Mouse (Mus musculus) myocyte (in vitro differentiated cells): Measurements from ENCODE around the gene Dync1h1. TPM values are rescaled to one million over a fixed set of nuclear protein-coding genes. Genes with fewer than 3 reads are reported as not detected.

Source experiments
- H3K27me3 ChIP-seq: one replicate; pipeline ENCODE4 v1.6.1; 2011; ENCODE audit not compliant: control insufficient read depth, insufficient read depth, insufficient read length
- H3K36me3 ChIP-seq: one replicate; pipeline ENCODE4 v1.6.1; 2011; ENCODE audit not compliant: control insufficient read depth, insufficient read depth
- H3K4me2 ChIP-seq: one replicate; pipeline ENCODE4 v1.6.1; 2011; ENCODE audit warnings: low read depth, control low read depth
- H3K4me3 ChIP-seq: one replicate; pipeline ENCODE4 v1.5.1; 2011; ENCODE audit warnings: mild to moderate bottlenecking, control low read depth, moderate library complexity
- H3K79me2 ChIP-seq: one replicate; pipeline ENCODE4 v1.6.1; 2011; ENCODE audit not compliant: control insufficient read depth, insufficient read depth
- H3ac ChIP-seq: one replicate; pipeline ENCODE4 v1.6.1; 2011; ENCODE audit not compliant: control insufficient read depth, insufficient read length
- CEBPB ChIP-seq: IDR thresholded peaks from 2 replicates; pipeline ENCODE4 v1.6.1; 2011; ENCODE audit warnings: mild to moderate bottlenecking, moderate library complexity; ENCODE audit not compliant: poor library complexity, insufficient read depth, severe bottlenecking
- E2F4 ChIP-seq: IDR thresholded peaks from one replicate; pipeline ENCODE4 v1.6.1; 2011; ENCODE audit warnings: mild to moderate bottlenecking, control low read depth, moderate library complexity; ENCODE audit not compliant: insufficient read depth
- MAX ChIP-seq: IDR thresholded peaks from one replicate; pipeline ENCODE4 v1.6.1; 2011; ENCODE audit warnings: low read depth, mild to moderate bottlenecking, control low read depth
- MYOD1 ChIP-seq, 3 experiments: IDR thresholded peaks; one replicate each; pipeline ENCODE4 v1.6.1; 2011; ENCODE audit warnings: control low read depth in 2 of 3, low read depth in 2 of 3, mild to moderate bottlenecking in 2 of 3, moderate library complexity in 1 of 3; ENCODE audit not compliant: insufficient read length in 2 of 3, control insufficient read depth in 1 of 3
- MYOG ChIP-seq, 3 experiments: IDR thresholded peaks; one replicate each; pipeline ENCODE4 v1.6.1; 2011; ENCODE audit warnings: control low read depth in 2 of 3, low read depth in 2 of 3, mild to moderate bottlenecking in 2 of 3; ENCODE audit not compliant: insufficient read length in 2 of 3, control insufficient read depth in 1 of 3, insufficient read depth in 1 of 3
- POLR2A ChIP-seq: IDR thresholded peaks from one replicate; pipeline ENCODE4 v1.6.1; 2011; ENCODE audit warnings: low read depth, mild to moderate bottlenecking, control low read depth, moderate library complexity; ENCODE audit not compliant: insufficient read length
- POLR2AphosphoS2 ChIP-seq: IDR thresholded peaks from one replicate; pipeline ENCODE4 v1.6.1; 2011; ENCODE audit warnings: low read depth, control low read depth; ENCODE audit not compliant: insufficient read length
- REST ChIP-seq: IDR thresholded peaks from one replicate; pipeline ENCODE4 v1.6.1; 2011; ENCODE audit warnings: mild to moderate bottlenecking, control low read depth, moderate library complexity; ENCODE audit not compliant: insufficient read depth, insufficient read length
- SRF ChIP-seq: IDR thresholded peaks from one replicate; pipeline ENCODE4 v1.6.1; 2011; ENCODE audit warnings: low read depth; ENCODE audit not compliant: control insufficient read depth, insufficient read length
- TCF12 ChIP-seq: IDR thresholded peaks from one replicate; pipeline ENCODE4 v1.6.1; 2011; ENCODE audit warnings: mild to moderate bottlenecking, control low read depth; ENCODE audit not compliant: poor library complexity, insufficient read depth, severe bottlenecking
- TCF3 ChIP-seq: IDR thresholded peaks from one replicate; pipeline ENCODE4 v1.6.1; 2011; ENCODE audit warnings: low read depth, control low read depth; ENCODE audit not compliant: insufficient read length
- polyA plus RNA-seq: library from polyadenylated mRNA; unstranded; fragments of >200 nt; fragmentation: generic; extraction: Trizol; gene quantifications from one replicate; pipeline ENCODE4 v1.2.1, GENCODE M21; 2012; ENCODE audit warnings: missing spikeins

The Dync1h1 gene
- polyA plus RNA-seq, 1 experiment: 128 TPM

- Histone ChIP-seq H3K4me2 (no peak overlapping the region), H3K27me3 (no peaks in the 10 kb centered on the region), H3ac (no peak overlapping the region), H3K4me3 (no peak overlapping the region), H3K36me3 (peaks cover 4% of the 10 kb centered on the region), H3K79me2 (no peaks in the 10 kb centered on the region)
- TF ChIP-seq MYOD1 (IDR thresholded peaks at IDR 0.05; ENCODE audit: control insufficient read depth in 1 of 3, insufficient read length in 2 of 3, low read depth in 2 of 3): peak; percentile 21 to 82 (median 66)
- TF ChIP-seq CEBPB: no peak
Measured at GRCm38 (mm10) chr12:110571050-110571449, 30.2 kb upstream of the Dync1h1 start.

GRCm38 (mm10) chr12:110572351-110572750 is 28.9 kb upstream of the Dync1h1 start:
- no peak for TF ChIP-seq TCF12
- no peak for TF ChIP-seq MYOG (IDR thresholded peaks at IDR 0.05; ENCODE audit: control insufficient read depth in 1 of 3, insufficient read depth in 1 of 3, insufficient read length in 2 of 3, low read depth in 2 of 3)
- no peak for TF ChIP-seq TCF3
- TF ChIP-seq E2F4: no peak
- TF ChIP-seq SRF: no peak
- TF ChIP-seq REST: no peak
- no peak for TF ChIP-seq CEBPB
- no peaks in the 10 kb centered on the region for H3K27me3 ChIP-seq
- H3K79me2 ChIP-seq: no peaks in the 10 kb centered on the region
- peaks cover 4% of the 10 kb centered on the region for H3K36me3 ChIP-seq
- no peak overlapping the region for H3ac ChIP-seq
- no peak overlapping the region for H3K4me2 ChIP-seq
- no peak overlapping the region for H3K4me3 ChIP-seq

GRCm38 (mm10) chr12:110573635-110574034 is 27.6 kb upstream of the Dync1h1 start:
- Histone ChIP-seq H3K4me2 (no peak overlapping the region), H3ac (no peak overlapping the region), H3K79me2 (no peaks in the 10 kb centered on the region), H3K36me3 (peaks cover 4% of the 10 kb centered on the region), H3K4me3 (no peak overlapping the region), H3K27me3 (no peaks in the 10 kb centered on the region)
- TF ChIP-seq TCF3 (no peak), MAX (no peak)

GRCm38 (mm10) chr12:110575926-110576325 is 25.3 kb upstream of the Dync1h1 start:
- Histone ChIP-seq H3K4me3 (no peak overlapping the region), H3K27me3 (no peaks in the 10 kb centered on the region), H3K4me2 (no peak overlapping the region), H3ac (no peak overlapping the region), H3K79me2 (no peaks in the 10 kb centered on the region), H3K36me3 (no peaks in the 10 kb centered on the region)
- TF ChIP-seq REST (no peak), MYOG (IDR thresholded peaks at IDR 0.05; ENCODE audit: control insufficient read depth in 1 of 3, insufficient read depth in 1 of 3, insufficient read length in 2 of 3, low read depth in 2 of 3) (no peak), SRF (no peak), POLR2AphosphoS2 (no peak), MAX (no peak), MYOD1 (IDR thresholded peaks at IDR 0.05; ENCODE audit: control insufficient read depth in 1 of 3, insufficient read length in 2 of 3, low read depth in 2 of 3) (no peak), E2F4 (no peak), TCF12 (no peak), POLR2A (no peak)

GRCm38 (mm10) chr12:110578333-110578732 is 22.9 kb upstream of the Dync1h1 start:
- Histone ChIP-seq H3K4me3 (no peak overlapping the region), H3K27me3 (no peaks in the 10 kb centered on the region), H3K36me3 (no peaks in the 10 kb centered on the region), H3K79me2 (no peaks in the 10 kb centered on the region), H3ac (no peak overlapping the region), H3K4me2 (no peak overlapping the region)
- TF ChIP-seq CEBPB: no peak
- TF ChIP-seq TCF3: no peak
- TF ChIP-seq MAX: no peak

- Histone ChIP-seq H3K4me3 (no peak overlapping the region), H3K27me3 (no peaks in the 10 kb centered on the region), H3K36me3 (no peaks in the 10 kb centered on the region), H3ac (no peak overlapping the region), H3K79me2 (peaks cover 15% of the 10 kb centered on the region), H3K4me2 (no peak overlapping the region)
- TF ChIP-seq CEBPB: no peak
- TF ChIP-seq E2F4: no peak
Measured at GRCm38 (mm10) chr12:110588622-110589021, 12.6 kb upstream of the Dync1h1 start.
